Mouse (Mus musculus) layer of hippocampus, postnatal 36 days (tissue): ENCODE data around the gene Gde1. TPM values are rescaled to one million over a fixed set of nuclear protein-coding genes. Genes with fewer than 3 reads are reported as not detected.

Experiments
- DNase-seq, 2 experiments: peaks; one replicate each; pipeline ENCODE4 v3.0.0; 2022
- total RNA-seq, 2 experiments: library from RNA; stranded (reverse); gene quantifications; 2 replicates each; pipeline ENCODE4 v1.2.3; 2021

Gene Gde1
- total RNA-seq, 2 experiments from 2014 or later = 214 to 224 TPM

DNA sequence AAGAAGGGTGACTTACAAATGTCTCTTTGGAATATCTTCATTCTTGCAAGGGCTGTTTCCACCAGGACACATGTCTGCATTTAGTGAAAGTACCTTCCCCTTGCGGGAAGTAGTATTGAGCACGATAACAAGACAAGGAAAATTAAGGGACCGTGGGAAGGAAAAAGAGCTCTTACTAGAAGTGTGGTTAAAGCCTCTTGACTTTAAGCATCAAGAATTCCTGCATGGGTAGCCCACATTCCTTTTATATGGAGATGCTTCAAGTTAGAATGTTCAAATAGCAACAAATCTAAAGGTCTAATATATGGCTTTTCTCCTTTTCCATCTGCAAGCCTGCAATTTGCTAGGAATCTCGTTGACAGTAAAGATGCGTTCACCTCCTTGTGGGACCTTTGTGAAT is 910 bp upstream of the Gde1 start:
- DNase-seq = no peak

- no peak for DNase-seq
Measured at GRCm38 (mm10) chr7:118706051-118706450, 473 bp upstream of the Gde1 start.

- DNase-seq = no peak
Measured at GRCm38 (mm10) chr7:118704001-118704850, 1.4 kb downstream of the Gde1 start.

DNA sequence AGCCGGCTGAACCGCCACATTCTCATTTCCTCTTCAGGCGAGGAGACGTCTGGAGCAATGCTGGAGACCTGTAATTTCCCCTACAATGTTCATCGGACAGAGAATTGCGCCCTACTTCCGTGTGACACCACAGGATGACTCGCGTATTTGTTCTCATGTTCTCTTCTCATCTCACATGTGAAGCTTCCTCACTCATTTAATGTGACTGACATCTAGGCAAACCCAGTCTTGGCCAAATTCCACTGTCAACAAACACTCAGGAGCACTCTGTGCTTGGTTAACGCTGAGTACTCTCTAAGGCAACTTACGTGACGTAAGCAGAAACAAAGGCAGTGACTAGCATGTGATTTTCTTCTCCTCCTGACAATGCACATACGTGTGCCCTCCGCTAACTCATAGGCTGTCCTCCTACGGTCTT is 2.4 kb downstream of the Gde1 start:
- DNase-seq = no peak

DNA sequence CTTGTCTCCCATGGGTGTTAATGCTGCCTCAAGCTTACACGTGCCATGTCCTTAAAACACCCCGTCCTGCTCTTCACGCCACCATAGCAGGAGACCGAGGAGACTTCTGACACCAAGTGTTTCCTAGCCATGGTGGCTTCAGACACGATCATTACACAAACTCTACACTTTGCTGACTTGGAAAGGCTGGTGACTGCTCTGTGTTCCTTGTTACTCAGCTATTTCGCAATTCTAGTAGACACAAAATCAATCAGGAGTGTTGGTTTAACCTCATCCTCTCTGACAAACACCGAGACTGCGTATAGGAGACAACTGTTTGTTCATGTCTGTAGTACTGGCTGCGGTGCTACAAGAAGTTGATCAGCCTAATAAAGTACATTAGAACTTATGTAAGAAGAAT is 6.7 kb downstream of the Gde1 start:
- DNase-seq = no peak

- no peak for DNase-seq
Measured at GRCm38 (mm10) chr7:118697168-118697567, 8.4 kb downstream of the Gde1 start.

DNA sequence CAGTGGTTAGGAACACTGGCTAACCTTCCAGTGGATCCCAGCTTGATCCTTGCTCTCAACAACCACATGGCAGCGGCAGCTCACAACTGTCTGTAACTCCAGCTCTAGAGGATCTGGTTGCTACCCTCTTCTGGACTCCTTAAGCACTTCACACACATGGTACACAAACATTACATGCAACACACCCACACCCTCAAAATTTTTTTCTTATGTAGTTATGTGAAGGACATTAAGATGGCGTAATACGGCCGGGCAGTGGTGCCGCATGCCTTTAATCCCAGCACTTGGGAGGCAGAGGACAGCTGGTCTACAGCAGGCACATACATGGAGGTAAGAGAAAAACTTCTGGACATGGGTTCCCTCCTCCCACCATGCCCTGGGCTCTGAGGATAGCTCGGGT is 9.4 kb downstream of the Gde1 start:
- no peak for DNase-seq

DNA sequence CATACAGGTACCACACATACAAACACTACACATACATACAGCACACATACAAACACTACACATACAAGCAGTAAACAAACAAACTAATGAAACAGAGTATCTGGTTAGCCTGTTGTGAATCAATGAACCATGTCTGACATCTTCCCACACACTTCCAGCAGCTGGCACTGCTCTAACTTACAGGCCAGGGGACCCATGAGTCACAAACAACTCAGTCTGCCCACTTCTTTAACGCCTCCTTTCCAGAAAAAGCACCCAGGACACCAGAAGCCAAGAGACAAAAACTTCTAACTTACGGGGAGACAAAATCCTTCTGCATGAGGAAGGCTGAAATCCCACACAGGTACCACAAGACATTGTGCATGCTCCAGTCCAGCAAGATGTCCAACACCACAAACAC is 14.3 kb downstream of the Gde1 start:
- no peak for DNase-seq

DNA sequence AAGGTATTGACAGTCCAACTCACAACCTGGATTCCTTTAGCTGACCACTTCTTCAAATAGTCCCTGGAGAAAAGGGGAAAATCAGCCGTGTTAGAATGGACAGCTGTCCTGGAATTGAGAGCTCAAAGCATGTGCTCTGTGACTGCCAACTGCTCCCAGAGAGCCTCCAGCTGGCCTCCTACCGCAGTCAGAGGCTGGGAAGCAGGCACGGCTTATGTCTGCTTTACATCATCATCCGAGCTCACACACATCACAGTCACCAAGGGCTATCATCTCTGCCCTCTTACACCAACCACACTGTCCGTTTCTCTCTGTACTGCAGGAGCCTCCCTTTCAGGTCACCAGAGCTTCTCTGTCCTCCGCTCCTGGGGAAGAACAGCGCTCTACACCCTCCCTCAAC is 16.5 kb downstream of the Gde1 start:
- DNase-seq = peak in 1 of 2 experiments; percentile 51

DNA sequence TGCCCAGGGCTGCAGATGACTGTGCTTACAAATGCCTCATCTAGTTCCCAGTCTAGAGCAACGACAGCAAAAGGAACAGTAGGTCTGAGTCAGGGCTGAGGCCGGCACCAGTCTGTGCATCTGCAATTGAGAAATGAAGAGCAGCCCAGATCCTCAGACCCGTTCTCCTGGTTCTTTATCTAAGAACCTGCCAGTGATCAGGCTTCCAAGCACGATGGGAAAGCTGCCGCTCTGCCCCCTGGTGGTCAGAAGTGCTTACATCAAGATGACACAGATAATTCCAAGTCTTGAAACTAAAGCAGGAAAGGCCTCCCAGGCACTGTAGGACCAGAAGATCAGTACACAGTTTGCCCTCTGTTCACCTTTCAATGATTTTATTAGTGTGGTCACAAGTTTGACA is 17.4 kb downstream of the Gde1 start:
- DNase-seq = peak; percentile 77 to 86

GRCm38 (mm10) chr7:118676826-118677225 is 28.8 kb downstream of the Gde1 start:
- DNase-seq = peak in 1 of 2 experiments; percentile 10

DNA sequence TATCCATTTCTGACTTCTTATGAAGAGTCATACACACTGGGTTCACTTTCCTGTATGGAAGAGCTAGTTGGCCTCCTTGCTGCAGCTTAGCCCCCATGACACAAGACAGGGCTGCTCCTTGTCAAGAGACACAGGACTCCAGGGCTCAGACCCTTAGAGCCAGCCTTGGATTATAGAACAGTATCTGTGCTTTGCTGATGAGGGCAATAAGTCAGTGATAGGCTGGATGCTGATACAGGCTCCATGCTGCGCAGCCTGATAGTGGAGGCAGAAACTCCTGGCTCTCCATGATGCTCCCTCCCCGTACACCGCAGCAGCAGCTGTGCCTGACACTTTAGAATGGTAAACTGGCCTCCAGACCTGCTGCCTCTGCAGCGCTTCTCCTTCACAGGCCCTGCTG is 35.4 kb downstream of the Gde1 start:
- no peak for DNase-seq

DNA sequence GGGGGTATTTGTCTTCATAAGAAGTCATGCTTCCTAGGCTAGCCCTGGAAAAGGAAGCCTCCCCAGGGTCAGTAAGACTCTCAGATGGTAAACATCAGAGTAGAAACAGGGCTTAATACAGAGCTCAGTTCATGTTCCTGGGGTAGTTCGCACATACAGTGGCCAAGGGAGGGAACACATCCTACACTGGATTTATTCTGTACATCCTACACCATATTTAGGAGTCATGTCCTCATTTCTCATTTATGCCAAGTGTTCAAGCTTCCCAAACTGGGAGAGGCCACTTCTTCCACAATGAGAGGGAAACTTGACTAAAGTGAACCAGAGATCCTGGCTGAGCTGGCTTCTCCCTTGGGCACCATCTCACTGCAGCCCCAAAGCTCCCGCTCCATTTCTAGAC is 37.8 kb downstream of the Gde1 start:
- no peak for DNase-seq

- no peak for DNase-seq
Measured at GRCm38 (mm10) chr7:118656730-118657129, 48.8 kb downstream of the Gde1 start.

DNA sequence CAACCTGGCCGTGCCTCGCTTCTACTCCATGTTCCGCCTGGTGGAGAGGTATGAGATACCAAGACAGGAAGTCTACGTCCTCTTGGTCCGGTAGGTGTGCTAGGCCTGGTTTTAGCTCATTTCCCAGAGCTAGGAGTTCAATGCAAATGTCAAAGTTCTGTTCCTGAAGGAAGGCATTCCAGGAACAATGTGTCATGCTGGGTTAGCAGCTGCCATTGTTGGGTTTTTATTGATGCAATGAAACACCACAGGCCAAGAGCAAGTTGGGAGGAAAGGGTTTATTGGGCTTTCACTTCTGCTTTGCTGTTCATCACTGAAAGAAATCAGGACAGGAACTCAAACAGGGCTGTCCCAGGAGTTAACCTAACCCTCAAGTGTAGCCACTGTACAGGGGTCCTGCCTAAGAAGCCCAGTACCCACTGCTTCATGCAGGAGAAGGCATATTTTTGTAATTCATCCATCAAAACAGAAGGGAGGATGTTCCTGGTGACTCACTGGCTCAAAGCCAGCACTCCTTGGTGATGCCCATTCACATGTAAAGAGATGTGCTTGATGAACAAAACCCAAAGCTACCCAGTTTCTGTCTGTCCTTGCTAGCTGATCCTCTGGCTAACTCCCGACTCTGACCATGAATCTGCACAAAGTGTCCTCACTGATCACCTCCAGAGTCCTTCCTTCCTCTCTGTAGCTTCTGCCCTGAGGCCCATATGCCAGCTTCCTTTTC is 52.8 kb downstream of the Gde1 start:
- DNase-seq = no peak

GRCm38 (mm10) chr7:118650891-118651290 is 54.7 kb downstream of the Gde1 start:
- DNase-seq = no peak

DNA sequence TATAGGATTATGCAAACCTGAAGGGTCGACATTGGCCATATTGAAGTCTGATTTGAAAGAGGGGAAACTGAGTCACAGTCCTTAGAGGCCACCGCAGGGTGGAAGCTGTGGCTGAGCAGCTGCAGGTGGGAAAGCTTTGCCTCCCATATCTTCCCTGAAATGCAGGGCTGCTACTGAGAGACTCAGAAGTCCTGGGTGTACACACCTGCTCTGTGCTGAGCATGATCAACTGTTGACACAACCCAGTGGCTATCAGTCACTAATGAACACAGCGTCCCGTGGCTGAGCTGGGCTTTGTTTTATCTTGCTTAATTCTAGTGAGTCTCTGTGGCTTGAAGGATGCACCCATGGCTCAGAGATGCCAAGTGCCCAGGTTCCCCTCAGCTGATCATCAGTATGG is 55.5 kb downstream of the Gde1 start:
- no peak for DNase-seq

DNA sequence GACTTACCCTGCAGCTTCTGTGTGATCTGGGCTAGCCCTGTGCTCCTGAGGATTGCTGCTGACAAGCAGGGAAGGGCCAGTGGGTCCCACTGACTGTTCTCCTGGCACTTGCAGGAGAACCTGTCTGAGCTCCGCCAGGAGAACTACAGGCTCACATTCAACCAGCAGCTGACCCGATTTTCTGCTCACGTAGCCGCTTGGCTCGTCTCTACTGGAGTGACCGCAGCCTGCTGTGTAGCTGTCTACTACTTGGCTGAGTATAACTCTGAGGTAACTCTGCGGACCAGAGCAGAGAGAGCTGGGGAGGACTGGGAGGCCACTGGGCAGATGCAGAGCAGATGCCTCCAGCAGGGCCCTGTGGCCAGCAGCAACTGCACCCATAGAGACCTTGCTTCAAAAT is 56.2 kb downstream of the Gde1 start:
- peak; percentile 8 to 17 for DNase-seq

DNA sequence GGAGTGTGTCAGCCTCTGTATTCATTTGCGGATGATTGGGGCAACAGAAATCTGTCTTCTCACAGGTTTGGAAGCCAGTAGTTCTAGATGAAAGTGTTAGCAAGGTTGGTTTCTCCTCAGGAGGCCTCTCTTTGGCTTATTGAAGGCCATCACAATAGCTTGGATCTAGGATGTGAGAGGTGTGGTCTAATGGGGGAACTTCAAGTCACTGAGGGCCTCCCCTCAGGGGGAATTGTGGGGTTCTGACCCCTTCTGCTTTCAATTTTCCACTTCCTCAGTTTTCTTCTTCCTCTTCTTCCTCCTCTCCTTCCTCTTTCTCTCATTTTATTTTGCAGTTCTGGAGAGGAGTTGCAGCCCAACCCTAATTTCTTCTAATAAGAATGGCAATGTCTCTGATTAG is 59.3 kb downstream of the Gde1 start:
- DNase-seq = no peak

Other genes with a start within 250 kb of the Gde1 start
- gene Itpripl2, start 213.8 kb downstream of the Gde1 start, total RNA-seq = 1 to 10 TPM; 3.2 to 3.6 TPM
- gene Coq7, start 172.4 kb downstream of the Gde1 start, total RNA-seq = 10 to 100 TPM; 32.5 to 32.9 TPM
- 10 to 100 TPM; 16.2 to 17.6 TPM for gene Tmc7, start 121.0 kb downstream of the Gde1 start, total RNA-seq
- under 1 TPM; 0.23 to 0.27 TPM for gene Tmc5, start 108.5 kb downstream of the Gde1 start, total RNA-seq
- 10 to 100 TPM; 51.7 to 52.3 TPM for gene Ccp110, start 6.8 kb upstream of the Gde1 start, total RNA-seq
- gene Vps35l, start 34.4 kb upstream of the Gde1 start, total RNA-seq = 10 to 100 TPM; 54.7 to 60.8 TPM
- gene Iqck, start 150.0 kb upstream of the Gde1 start, total RNA-seq = 1 to 10 TPM; 4.3 to 4.5 TPM
- 10 to 100 TPM; 28.8 to 29.4 TPM for gene Knop1, start 150.5 kb upstream of the Gde1 start, total RNA-seq